Mouse (Mus musculus): ENCODE measurements around the gene Man1a2. TPM values are rescaled to one million over a fixed set of nuclear protein-coding genes. Genes with fewer than 3 reads are reported as not detected.

Gene Man1a2
- polyA plus RNA-seq, 1 experiment from 2014 or later: 69.3 TPM

- ATAC-seq (replicated peaks; ENCODE audit: insufficient number of reproducible peaks, low FRiP score, low TSS enrichment): no peak
- Histone ChIP-seq H3K27ac (ENCODE audit: low read depth, low read length) (no peak overlapping the region), H3K4me2 (no peak overlapping the region), H3K9me3 (replicated peaks; ENCODE audit: control insufficient read depth, low read length) (no peaks in the 10 kb centered on the region), H3K36me3 (ENCODE audit: control insufficient read depth, insufficient read depth, low read length) (no peaks in the 10 kb centered on the region), H3K9ac (ENCODE audit: low read depth, low read length) (no peak overlapping the region), H3K4me1 (ENCODE audit: control insufficient read depth, insufficient read depth, low read length) (no peaks in the 10 kb centered on the region), H3K4me3 (ENCODE audit: low read depth, low read length) (no peak overlapping the region), H3K27me3 (ENCODE audit: control insufficient read depth, insufficient read depth, low read length) (no peaks in the 10 kb centered on the region)
- 95% methylated on average over 2 of the region's 2 CpGs for WGBS (ENCODE audit: insufficient replicate concordance)
Measured at GRCm38 (mm10) chr3:100561561-100562175, 123.6 kb downstream of the Man1a2 start.

- WGBS (ENCODE audit: insufficient replicate concordance): 96% methylated on average over 7 of the region's 7 CpGs
- Histone ChIP-seq H3K4me1 (ENCODE audit: control insufficient read depth, insufficient read depth, low read length) (no peaks in the 10 kb centered on the region), H3K9me3 (replicated peaks; ENCODE audit: control insufficient read depth, low read length) (no peaks in the 10 kb centered on the region), H3K4me2 (no peak overlapping the region), H3K9ac (ENCODE audit: low read depth, low read length) (no peak overlapping the region), H3K27me3 (ENCODE audit: control insufficient read depth, insufficient read depth, low read length) (no peaks in the 10 kb centered on the region), H3K4me3 (ENCODE audit: low read depth, low read length) (no peak overlapping the region), H3K27ac (ENCODE audit: low read depth, low read length) (no peak overlapping the region), H3K36me3 (ENCODE audit: control insufficient read depth, insufficient read depth, low read length) (no peaks in the 10 kb centered on the region)
- no peak for ATAC-seq (replicated peaks; ENCODE audit: insufficient number of reproducible peaks, low FRiP score, low TSS enrichment)
Measured at GRCm38 (mm10) chr3:100559431-100559830, 125.9 kb downstream of the Man1a2 start.

GRCm38 (mm10) chr3:100558211-100558708, 127.0 kb downstream of the Man1a2 start:
- H3K27ac ChIP-seq (ENCODE audit: low read depth, low read length): no peak overlapping the region
- no peaks in the 10 kb centered on the region for H3K9me3 ChIP-seq (replicated peaks; ENCODE audit: control insufficient read depth, low read length)
- no peaks in the 10 kb centered on the region for H3K36me3 ChIP-seq (ENCODE audit: control insufficient read depth, insufficient read depth, low read length)
- WGBS (ENCODE audit: insufficient replicate concordance): 67% methylated on average over 4 of the region's 4 CpGs
- no peak overlapping the region for H3K4me3 ChIP-seq (ENCODE audit: low read depth, low read length)
- H3K4me2 ChIP-seq: no peak overlapping the region
- H3K27me3 ChIP-seq (ENCODE audit: control insufficient read depth, insufficient read depth, low read length): no peaks in the 10 kb centered on the region
- ATAC-seq (replicated peaks; ENCODE audit: insufficient number of reproducible peaks, low FRiP score, low TSS enrichment): no peak
- no peak overlapping the region for H3K9ac ChIP-seq (ENCODE audit: low read depth, low read length)
- no peaks in the 10 kb centered on the region for H3K4me1 ChIP-seq (ENCODE audit: control insufficient read depth, insufficient read depth, low read length)

GRCm38 (mm10) chr3:100554843-100555242, 130.5 kb downstream of the Man1a2 start:
- no peaks in the 10 kb centered on the region for H3K27me3 ChIP-seq (ENCODE audit: control insufficient read depth, insufficient read depth, low read length)
- no peak for ATAC-seq (replicated peaks; ENCODE audit: insufficient number of reproducible peaks, low FRiP score, low TSS enrichment)
- no peak overlapping the region for H3K4me2 ChIP-seq
- H3K4me1 ChIP-seq (ENCODE audit: control insufficient read depth, insufficient read depth, low read length): no peaks in the 10 kb centered on the region
- H3K9me3 ChIP-seq (replicated peaks; ENCODE audit: control insufficient read depth, low read length): no peaks in the 10 kb centered on the region
- no peaks in the 10 kb centered on the region for H3K36me3 ChIP-seq (ENCODE audit: control insufficient read depth, insufficient read depth, low read length)
- H3K27ac ChIP-seq (ENCODE audit: low read depth, low read length): no peak overlapping the region
- no peak overlapping the region for H3K4me3 ChIP-seq (ENCODE audit: low read depth, low read length)
- 48% methylated on average over 5 of the region's 5 CpGs for WGBS (ENCODE audit: insufficient replicate concordance)
- H3K9ac ChIP-seq (ENCODE audit: low read depth, low read length): no peak overlapping the region

- Histone ChIP-seq H3K4me2 (no peak overlapping the region), H3K27ac (ENCODE audit: low read depth, low read length) (no peak overlapping the region), H3K4me1 (ENCODE audit: control insufficient read depth, insufficient read depth, low read length) (no peaks in the 10 kb centered on the region), H3K9me3 (replicated peaks; ENCODE audit: control insufficient read depth, low read length) (no peaks in the 10 kb centered on the region), H3K9ac (ENCODE audit: low read depth, low read length) (no peak overlapping the region), H3K36me3 (ENCODE audit: control insufficient read depth, insufficient read depth, low read length) (no peaks in the 10 kb centered on the region), H3K27me3 (ENCODE audit: control insufficient read depth, insufficient read depth, low read length) (no peaks in the 10 kb centered on the region), H3K4me3 (ENCODE audit: low read depth, low read length) (no peak overlapping the region)
- 86% methylated on average over 3 of the region's 3 CpGs for WGBS (ENCODE audit: insufficient replicate concordance)
- ATAC-seq (replicated peaks; ENCODE audit: insufficient number of reproducible peaks, low FRiP score, low TSS enrichment): no peak
Measured at GRCm38 (mm10) chr3:100552171-100552570, 133.1 kb downstream of the Man1a2 start.

- Histone ChIP-seq H3K4me1 (ENCODE audit: control insufficient read depth, insufficient read depth, low read length) (no peaks in the 10 kb centered on the region), H3K9me3 (replicated peaks; ENCODE audit: control insufficient read depth, low read length) (no peaks in the 10 kb centered on the region), H3K27me3 (ENCODE audit: control insufficient read depth, insufficient read depth, low read length) (no peaks in the 10 kb centered on the region), H3K4me3 (ENCODE audit: low read depth, low read length) (no peak overlapping the region), H3K27ac (ENCODE audit: low read depth, low read length) (no peak overlapping the region), H3K4me2 (no peak overlapping the region), H3K36me3 (ENCODE audit: control insufficient read depth, insufficient read depth, low read length) (no peaks in the 10 kb centered on the region), H3K9ac (ENCODE audit: low read depth, low read length) (no peak overlapping the region)
- ATAC-seq (replicated peaks; ENCODE audit: insufficient number of reproducible peaks, low FRiP score, low TSS enrichment): no peak
- 63% methylated on average over 3 of the region's 3 CpGs for WGBS (ENCODE audit: insufficient replicate concordance)
Measured at GRCm38 (mm10) chr3:100547913-100548292, 137.4 kb downstream of the Man1a2 start.

GRCm38 (mm10) chr3:100547162-100547912, 138.0 kb downstream of the Man1a2 start:
- no peak overlapping the region for H3K9ac ChIP-seq (ENCODE audit: low read depth, low read length)
- ATAC-seq (replicated peaks; ENCODE audit: insufficient number of reproducible peaks, low FRiP score, low TSS enrichment): peak; percentile 81; the same call in 1 of the 2 replicates

GRCm38 (mm10) chr3:100536686-100537085, 148.6 kb downstream of the Man1a2 start:
- Histone ChIP-seq H3K9ac (ENCODE audit: low read depth, low read length) (no peak overlapping the region), H3K4me3 (ENCODE audit: low read depth, low read length) (no peak overlapping the region), H3K9me3 (replicated peaks; ENCODE audit: control insufficient read depth, low read length) (no peaks in the 10 kb centered on the region), H3K4me2 (no peak overlapping the region), H3K27ac (ENCODE audit: low read depth, low read length) (no peak overlapping the region), H3K36me3 (ENCODE audit: control insufficient read depth, insufficient read depth, low read length) (no peaks in the 10 kb centered on the region), H3K27me3 (ENCODE audit: control insufficient read depth, insufficient read depth, low read length) (no peaks in the 10 kb centered on the region), H3K4me1 (ENCODE audit: control insufficient read depth, insufficient read depth, low read length) (no peaks in the 10 kb centered on the region)
- no peak for ATAC-seq (replicated peaks; ENCODE audit: insufficient number of reproducible peaks, low FRiP score, low TSS enrichment)
- 98% methylated on average over 2 of the region's 2 CpGs for WGBS (ENCODE audit: insufficient replicate concordance)

More at GRCm38 (mm10) chr3:100547162-100547912, 138.0 kb downstream of the Man1a2 start:
- Histone ChIP-seq H3K27ac (ENCODE audit: low read depth, low read length) (no peak overlapping the region), H3K9me3 (replicated peaks; ENCODE audit: control insufficient read depth, low read length) (no peaks in the 10 kb centered on the region), H3K27me3 (ENCODE audit: control insufficient read depth, insufficient read depth, low read length) (no peaks in the 10 kb centered on the region), H3K4me3 (ENCODE audit: low read depth, low read length) (no peak overlapping the region), H3K36me3 (ENCODE audit: control insufficient read depth, insufficient read depth, low read length) (no peaks in the 10 kb centered on the region), H3K4me1 (ENCODE audit: control insufficient read depth, insufficient read depth, low read length) (no peaks in the 10 kb centered on the region), H3K4me2 (no peak overlapping the region)
- WGBS (ENCODE audit: insufficient replicate concordance): 60% methylated on average over 10 of the region's 10 CpGs
